Mouse (Mus musculus) erythroblast, embryonic 14.5 days (primary cell): ENCODE measurements around the gene Ssrp1. TPM values are rescaled to one million over a fixed set of nuclear protein-coding genes. Genes with fewer than 3 reads are reported as not detected.

ENCODE experiments used
- H3K27me3 ChIP-seq: 2 replicates; pipeline ENCODE4 v1.6.1; 2012; ENCODE audit warnings: inconsistent platforms; ENCODE audit not compliant: control insufficient read depth
- H3K36me3 ChIP-seq: 2 replicates; pipeline ENCODE4 v1.6.1; 2012; ENCODE audit warnings: mild to moderate bottlenecking, inconsistent platforms; ENCODE audit not compliant: control insufficient read depth
- H3K4me1 ChIP-seq: 2 replicates; pipeline ENCODE4 v1.6.1; 2012; ENCODE audit warnings: inconsistent platforms; ENCODE audit not compliant: control insufficient read depth
- H3K4me3 ChIP-seq: replicated peaks from 2 replicates; pipeline ENCODE3; 2012; ENCODE audit warnings: moderate library complexity, mild to moderate bottlenecking, inconsistent platforms
- H3K9me3 ChIP-seq: 2 replicates; pipeline ENCODE4 v1.6.1; 2012; ENCODE audit warnings: low read length, inconsistent platforms, mixed read lengths; ENCODE audit not compliant: control insufficient read depth
- GATA1 ChIP-seq: IDR thresholded peaks from 2 replicates; pipeline ENCODE4 v1.6.1; 2012; ENCODE audit warnings: low read length, inconsistent platforms, mixed read lengths
- TAL1 ChIP-seq: IDR thresholded peaks from 3 replicates; pipeline ENCODE4 v1.6.1; 2012; ENCODE audit warnings: low read length, inconsistent platforms, mixed read lengths
- polyA plus RNA-seq: library from polyadenylated mRNA; stranded (reverse); fragments of >175 nt; gene quantifications from 2 replicates; pipeline ENCODE4 v1.2.3, GENCODE M21; 2012

Gene Ssrp1
- polyA plus RNA-seq, 1 experiment, result 10.9 TPM

- H3K4me1 ChIP-seq, result no peaks in the 10 kb centered on the region
- no peaks in the 10 kb centered on the region for H3K27me3 ChIP-seq
- H3K9me3 ChIP-seq, result no peaks in the 10 kb centered on the region
- no peaks in the 10 kb centered on the region for H3K36me3 ChIP-seq
- no peak overlapping the region for H3K4me3 ChIP-seq
- TF ChIP-seq TAL1 (no peak), GATA1 (no peak)
Measured at GRCm38 (mm10) chr2:85093376-85093775, 56.3 kb downstream of the Ssrp1 start.

DNA sequence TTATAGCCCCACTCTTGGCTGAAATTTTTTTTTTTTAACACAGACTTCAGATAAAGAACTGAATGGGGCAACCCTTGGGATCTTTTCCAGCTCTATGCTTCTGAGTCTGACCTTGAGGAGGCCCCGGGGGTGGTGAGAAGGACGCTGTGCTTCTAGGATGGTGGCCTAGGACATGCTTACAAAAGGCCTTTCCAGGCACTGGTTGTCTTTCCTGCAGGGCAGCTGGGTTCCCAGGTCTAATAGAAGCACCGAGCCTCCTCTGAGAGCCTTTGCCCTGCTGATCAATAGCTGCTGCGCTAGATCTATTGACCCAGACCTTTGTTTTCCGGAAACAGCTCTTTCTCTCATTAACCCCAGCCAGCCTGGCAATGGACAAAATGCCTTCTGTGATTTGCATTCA lies 58.9 kb downstream of the Ssrp1 start:
- no peaks in the 10 kb centered on the region for H3K27me3 ChIP-seq
- H3K9me3 ChIP-seq, result no peaks in the 10 kb centered on the region
- no peaks in the 10 kb centered on the region for H3K36me3 ChIP-seq
- H3K4me1 ChIP-seq, result peaks cover 3% of the 10 kb centered on the region; the same call in 1 of the 2 replicates
- no peak overlapping the region for H3K4me3 ChIP-seq
- no peak for TF ChIP-seq GATA1
- TF ChIP-seq TAL1, result no peak

Other genes with a start within 250 kb of the Ssrp1 start
- 9.9 and 22.9 TPM in 2 replicates for gene Ube2l6, start 238.4 kb upstream of the Ssrp1 start, polyA plus RNA-seq
- gene Smtnl1, start 214.6 kb upstream of the Ssrp1 start, polyA plus RNA-seq, result 0.08 and 0.09 TPM in 2 replicates
- 0.90 and 0.99 TPM in 2 replicates for gene Timm10, start 210.2 kb upstream of the Ssrp1 start, polyA plus RNA-seq
- 20.3 and 29.2 TPM in 2 replicates for gene Slc43a1, start 198.4 kb upstream of the Ssrp1 start, polyA plus RNA-seq
- not detected in 2 replicates for gene Rtn4rl2, start 150.5 kb upstream of the Ssrp1 start, polyA plus RNA-seq
- 7.1 and 8.4 TPM in 2 replicates for gene Slc43a3, start 100.7 kb upstream of the Ssrp1 start, polyA plus RNA-seq
- gene Prg2, start 56.8 kb upstream of the Ssrp1 start, polyA plus RNA-seq, result 0.11 TPM in 1 of 2 replicates, not detected in the other
- 0.04 TPM in 1 of 2 replicates, not detected in the other for gene Prg3, start 49.0 kb upstream of the Ssrp1 start, polyA plus RNA-seq
- not detected in 2 replicates for gene P2rx3, start 228 bp downstream of the Ssrp1 start, polyA plus RNA-seq
- 0.11 and 0.17 TPM in 2 replicates for gene Tnks1bp1, start 10.8 kb downstream of the Ssrp1 start, polyA plus RNA-seq
- not detected in 2 replicates for gene Aplnr, start 99.0 kb downstream of the Ssrp1 start, polyA plus RNA-seq
- 0.02 TPM in 1 of 2 replicates, not detected in the other for gene Lrrc55, start 160.0 kb downstream of the Ssrp1 start, polyA plus RNA-seq